Mouse (Mus musculus) MEL (cell line): ENCODE results near the gene Nlrc3.

ENCODE experiments used
- CHD2 ChIP-seq: IDR thresholded peaks from 2 replicates; pipeline ENCODE4 v1.6.1; 2011; ENCODE audit warnings: low read length, improper control_type of control experiment
- CTCF ChIP-seq, 3 experiments: IDR thresholded peaks in 2 of 3; conservative IDR thresholded peaks in 1 of 3; 2 replicates each; pipeline ENCODE4 v1.5.1; 2011 to 2012; ENCODE audit warnings: low read length in 3 of 3, low read depth in 2 of 3, mild to moderate bottlenecking in 2 of 3, improper control_type of control experiment in 1 of 3, inconsistent platforms in 1 of 3, mixed read lengths in 1 of 3, moderate library complexity in 1 of 3; ENCODE audit not compliant: control insufficient read depth in 1 of 3, insufficient read depth in 1 of 3, poor library complexity in 1 of 3, severe bottlenecking in 1 of 3
- ELF1 ChIP-seq: IDR thresholded peaks from 2 replicates; pipeline ENCODE4 v1.6.1; 2014; ENCODE audit warnings: low read depth, mild to moderate bottlenecking, inconsistent platforms, low read length, improper control_type of control experiment, moderate library complexity
- EP300 ChIP-seq, 2 experiments: IDR thresholded peaks; 2 replicates each; pipeline ENCODE4 v1.6.1; 2011; ENCODE audit warnings: improper control_type of control experiment in 2 of 2, low read length in 2 of 2, low read depth in 1 of 2, mild to moderate bottlenecking in 1 of 2
- GABPA ChIP-seq: IDR thresholded peaks from 2 replicates; pipeline ENCODE4 v1.6.1; 2012; ENCODE audit warnings: low read depth, mild to moderate bottlenecking, inconsistent platforms, low read length, improper control_type of control experiment, moderate library complexity
- KAT2A ChIP-seq: conservative IDR thresholded peaks from 2 replicates; pipeline ENCODE4 v1.6.1; 2012; ENCODE audit warnings: low read depth, low read length, improper control_type of control experiment, inconsistent platforms
- USF1 ChIP-seq: IDR thresholded peaks from 2 replicates; pipeline ENCODE4 v1.6.1; 2014; ENCODE audit warnings: low read depth, mild to moderate bottlenecking, inconsistent platforms, low read length, improper control_type of control experiment, moderate library complexity
- USF2 ChIP-seq, 2 experiments: IDR thresholded peaks; 2 replicates each; pipeline ENCODE4 v1.6.1; 2011 to 2012; ENCODE audit warnings: improper control_type of control experiment in 2 of 2, low read length in 2 of 2, borderline replicate concordance in 1 of 2, inconsistent platforms in 1 of 2, low read depth in 1 of 2, mild to moderate bottlenecking in 1 of 2; ENCODE audit not compliant: insufficient read depth in 1 of 2
- ZMIZ1 ChIP-seq: IDR thresholded peaks from 2 replicates; pipeline ENCODE4 v1.6.1; 2012; ENCODE audit warnings: low read depth, mild to moderate bottlenecking, inconsistent platforms, low read length, improper control_type of control experiment, moderate library complexity

GRCm38 (mm10) chr16:3988410-3988809 lies 12.0 kb upstream of the Nlrc3 start:
- TF ChIP-seq EP300 (IDR thresholded peaks at IDR 0.05; ENCODE audit: low read depth in 1 of 2, low read length in 2 of 2) = peak; percentile 54 to 60; a peak in 3 of 4 replicates
- TF ChIP-seq KAT2A = no peak
- no peak for TF ChIP-seq CTCF (IDR thresholded peaks at IDR 0.05 in 2 of 3, conservative IDR thresholded peaks at IDR 0.05 in 1 of 3; ENCODE audit: control insufficient read depth in 1 of 3, insufficient read depth in 1 of 3, low read depth in 2 of 3, low read length in 3 of 3, poor library complexity in 1 of 3, severe bottlenecking in 1 of 3)
- no peak for TF ChIP-seq GABPA
- no peak; the same call in 1 of the 2 replicates for TF ChIP-seq USF1
- TF ChIP-seq USF2 (IDR thresholded peaks at IDR 0.05; ENCODE audit: borderline replicate concordance in 1 of 2, insufficient read depth in 1 of 2, low read depth in 1 of 2, low read length in 2 of 2) = no peak
- TF ChIP-seq CHD2 = no peak
- TF ChIP-seq ZMIZ1 = no peak
- TF ChIP-seq ELF1 = no peak
